ENCODE assay signal across 9 mouse cellular contexts in genomic region chr2:163914107-163914506, GRCm38 (mm10). TPM values are rescaled to one million over a fixed set of nuclear protein-coding genes. Genes with fewer than 3 reads are reported as not detected.
DNase-seq lines count a peak whose midpoint lies in the region; ATAC-seq and TF ChIP-seq lines count a peak whose summit lies in the region.
"Had no signal": no experiment of that assay in that cellular context is flagged by ENCODE, and none has a peak within 500 bp of the region (broad histone marks: within the 10 kb centered on the region; RNA-seq: fewer than 3 reads in every experiment).

No protein-coding gene starts in this region.

- no peak for TF ChIP-seq CTCF in cerebellum, adult 2 months (IDR thresholded peaks at IDR 0.05; ENCODE audit: borderline replicate concordance, insufficient read depth, low read depth, low read length)
- TF ChIP-seq CTCF in midbrain, postnatal 0 days (IDR thresholded peaks at IDR 0.05) = no peak

- no peak for TF ChIP-seq POLR2A in cerebellum, adult 2 months (IDR thresholded peaks at IDR 0.05; ENCODE audit: borderline replicate concordance, insufficient read depth, low read length)

- 11% methylated on average over 10 of the region's 10 CpGs for WGBS in cerebellum, adult 2 months
- WGBS in forebrain, embryonic 12.5 days = 2% methylated on average over 10 of the region's 10 CpGs
- WGBS in midbrain, postnatal 0 days = 1% methylated on average over 9 of the region's 10 CpGs

- peak overlapping the region; percentile 8; the same call in 1 of the 2 replicates for H3K9ac ChIP-seq in forebrain, embryonic 12.5 days
- H3K9ac ChIP-seq in midbrain, postnatal 0 days (replicated peaks; ENCODE audit: low read length, poor library complexity, severe bottlenecking) = peak overlapping the region; percentile 54

- peak; percentile 63 for ATAC-seq in forebrain, embryonic 12.5 days (ENCODE audit: low FRiP score)
- peak; percentile 83 for ATAC-seq in midbrain, postnatal 0 days (ENCODE audit: low FRiP score)

- peak; percentile 56 to 74 for DNase-seq in cerebellum, adult 2 months
- peak; percentile 92 for DNase-seq in layer of hippocampus, adult 9-11 months
- DNase-seq in midbrain, postnatal 0 days (ENCODE audit: low spot score) = peak; percentile 94
- DNase-seq in adrenal gland, postnatal 25 days = no peak
- no peak for DNase-seq in adrenal gland, adult 18-20 months (ENCODE audit: low spot score in 2 of 2)
- DNase-seq in lung, postnatal 14 days = no peak
- DNase-seq in adrenal gland, postnatal 4 days (ENCODE audit: low spot score in 2 of 2) = no peak

- peak overlapping the region; percentile 24 for H3K4me2 ChIP-seq in forebrain, embryonic 12.5 days
- peak overlapping the region; percentile 64 for H3K4me2 ChIP-seq in midbrain, postnatal 0 days (ENCODE audit: low read depth, low read length, poor library complexity, severe bottlenecking)

- H3K27ac ChIP-seq in cerebellum, adult 2 months (ENCODE audit: insufficient read depth, low read length) = no peak overlapping the region
- H3K27ac ChIP-seq in forebrain, embryonic 12.5 days = no peak overlapping the region
- peak overlapping the region; percentile 82 for H3K27ac ChIP-seq in midbrain, postnatal 0 days (ENCODE audit: low read depth, low read length)

- H3K36me3 ChIP-seq in forebrain, embryonic 12.5 days (replicated peaks) = no peaks in the 10 kb centered on the region
- no peaks in the 10 kb centered on the region for H3K36me3 ChIP-seq in midbrain, postnatal 0 days (ENCODE audit: insufficient read depth, low read length)

- H3K4me3 ChIP-seq in cerebellum, adult 2 months (replicated peaks; ENCODE audit: insufficient read depth, low read depth, low read length) = peak overlapping the region; percentile 38
- H3K4me3 ChIP-seq in forebrain, embryonic 12.5 days (replicated peaks) = no peak overlapping the region; the same call in 1 of the 2 replicates
- peak overlapping the region; percentile 28 for H3K4me3 ChIP-seq in midbrain, postnatal 0 days (ENCODE audit: low read depth, low read length)

- no peaks in the 10 kb centered on the region for H3K27me3 ChIP-seq in cerebellum, adult 2 months (ENCODE audit: control insufficient read depth, insufficient read depth, low read length)
- peaks cover 64% of the 10 kb centered on the region for H3K27me3 ChIP-seq in forebrain, embryonic 12.5 days
- H3K27me3 ChIP-seq in midbrain, postnatal 0 days (ENCODE audit: insufficient read depth, low read length) = no peaks in the 10 kb centered on the region

- H3K4me1 ChIP-seq in cerebellum, adult 2 months (ENCODE audit: control insufficient read depth, insufficient read depth, low read length) = peaks cover 42% of the 10 kb centered on the region
- H3K4me1 ChIP-seq in forebrain, embryonic 12.5 days = peaks cover 23% of the 10 kb centered on the region
- H3K4me1 ChIP-seq in midbrain, postnatal 0 days (ENCODE audit: insufficient read depth, low read length) = peaks cover 12% of the 10 kb centered on the region

- H3K9me3 ChIP-seq in forebrain, embryonic 12.5 days = no peaks in the 10 kb centered on the region
- H3K9me3 ChIP-seq in midbrain, postnatal 0 days (ENCODE audit: low read length) = no peaks in the 10 kb centered on the region

RNA-seq across cellular contexts. Expression of gene Rims4, which starts 4.4 kb away (rescaled TPM):
- 30.3 and 35.1 TPM in 2 replicates for polyA plus RNA-seq in cerebellum, adult 2 months (2012; rRNA removed)
- polyA plus RNA-seq in forebrain, embryonic 12.5 days (2016; fragmentation: Nextera tagmentation; extraction: Ambion mirVana) = 3.5 and 4.2 TPM in 2 replicates
- 85.1 and 85.3 TPM in 2 replicates for total RNA-seq in midbrain, postnatal 0 days (2014; rRNA removed)
- 18.4 and 22.8 TPM in 2 replicates for polyA plus RNA-seq in midbrain, postnatal 0 days (2015; fragmentation: Nextera tagmentation; extraction: Ambion mirVana)
- 182 and 190 TPM in 2 replicates for total RNA-seq in adrenal gland, postnatal 25 days (2021)
- 100 to 1,000 TPM in 1 of 2 experiments, 10 to 100 TPM in 1; 90.5 to 234 TPM for total RNA-seq in adrenal gland, adult 18-20 months (2021)
- 100 to 1,000 TPM; 101 to 103 TPM for total RNA-seq in adrenal gland, postnatal 4 days (2021)
- total RNA-seq: neutrophil, adult 5-6 weeks had no signal

Comparison
In these comparisons a context has a peak if more than half of its experiments do, and no peak if none do; other contexts are left out.
1. DNase-seq: peak in cerebellum, adult 2 months (2 of 2), layer of hippocampus, adult 9-11 months (single experiment) and midbrain, postnatal 0 days (single experiment); none in adrenal gland, postnatal 25 days (single experiment), adrenal gland, adult 18-20 months (0 of 2), lung, postnatal 14 days (single experiment) and adrenal gland, postnatal 4 days (0 of 2).